In genomic region chr2:118756103-118756502, GRCm38 (mm10) we compare ENCODE assay signal across 36 mouse cellular contexts. TPM values are rescaled to one million over a fixed set of nuclear protein-coding genes. Genes with fewer than 3 reads are reported as not detected.
A peak's percentile ranks its signal among the peaks of the same experiment; 100 is the strongest.
DNase-seq lines count a peak whose midpoint lies in the region; ATAC-seq and TF ChIP-seq lines count a peak whose summit lies in the region.
"Had no signal": no experiment of that assay in that cellular context is flagged by ENCODE, and none has a peak within 500 bp of the region (broad histone marks: within the 10 kb centered on the region; RNA-seq: fewer than 3 reads in every experiment).

No protein-coding gene starts in this region.

- H3K4me2 ChIP-seq in intestine, embryonic 16.5 days (ENCODE audit: low read depth, low read length), result no peak overlapping the region
- H3K4me2 ChIP-seq: embryonic facial prominence, embryonic 12.5 days; heart, embryonic 12.5 days; hindbrain, embryonic 15.5 days; limb, embryonic 15.5 days; lung, embryonic 14.5 days; midbrain, embryonic 12.5 days; neural tube, embryonic 13.5 days had no signal

- no peak for TF ChIP-seq CTCF in layer of hippocampus, adult 2 months (conservative IDR thresholded peaks at IDR 0.05)

- no peak overlapping the region for H3K4me3 ChIP-seq in layer of hippocampus, adult 2 months
- H3K4me3 ChIP-seq in megakaryocyte, embryonic 14.5 days (replicated peaks), result peak overlapping the region; percentile 91
- no peak overlapping the region for H3K4me3 ChIP-seq in intestine, embryonic 16.5 days (ENCODE audit: low read length)
- H3K4me3 ChIP-seq: embryonic facial prominence, embryonic 12.5 days; gastrocnemius, adult 2 months; heart, adult 2 months; heart, embryonic 12.5 days; hindbrain, embryonic 10.5 days; hindbrain, embryonic 15.5 days; limb, embryonic 10.5 days; limb, embryonic 15.5 days; midbrain, embryonic 12.5 days; neural tube, embryonic 13.5 days had no signal

- WGBS in intestine, embryonic 16.5 days, result 72% methylated on average over 4 of the region's 4 CpGs

- H3K9ac ChIP-seq in intestine, embryonic 16.5 days (ENCODE audit: low read depth, low read length), result no peak overlapping the region
- H3K9ac ChIP-seq: embryonic facial prominence, embryonic 12.5 days; heart, embryonic 12.5 days; hindbrain, embryonic 15.5 days; limb, embryonic 15.5 days; lung, embryonic 14.5 days; midbrain, embryonic 12.5 days; neural tube, embryonic 13.5 days had no signal

- H3K27ac ChIP-seq in layer of hippocampus, adult 2 months, result peak overlapping the region; percentile 23; the same call in 1 of the 2 replicates
- H3K27ac ChIP-seq in intestine, embryonic 16.5 days (ENCODE audit: low read length), result no peak overlapping the region
- H3K27ac ChIP-seq: embryonic facial prominence, embryonic 12.5 days; gastrocnemius, adult 2 months; heart, adult 2 months; hindbrain, embryonic 10.5 days; hindbrain, embryonic 15.5 days; kidney, postnatal 0 days; limb, embryonic 10.5 days; limb, embryonic 15.5 days; midbrain, embryonic 12.5 days; neural tube, embryonic 13.5 days had no signal

- DNase-seq in layer of hippocampus, adult 2 months (ENCODE audit: low spot score in 2 of 2), result peak in 1 of 2 experiments; percentile 74
- no peak for DNase-seq in layer of hippocampus, adult 11-12 months (ENCODE audit: low spot score)
- DNase-seq in lung, postnatal 25 days (ENCODE audit: low spot score), result peak; percentile 39
- DNase-seq: adrenal gland, adult 8-10 months; cerebellum, postnatal 10 days; embryo, embryonic 11 days; gastrocnemius, adult 2 months; heart, adult 2 months; kidney, adult 2 months; layer of hippocampus, adult 9-11 months; lung, embryonic 14.5 days; thymus, postnatal 4 days had no signal

- peaks cover 98% of the 10 kb centered on the region for H3K4me1 ChIP-seq in megakaryocyte, embryonic 14.5 days
- peaks cover 22% of the 10 kb centered on the region for H3K4me1 ChIP-seq in intestine, embryonic 16.5 days (ENCODE audit: control insufficient read depth, insufficient read depth, low read length)

- ATAC-seq in megakaryocyte, adult 5-6 weeks (ENCODE audit: poor library complexity, severe bottlenecking), result no peak
- ATAC-seq in common myeloid progenitor, adult 5-6 weeks (replicated peaks; ENCODE audit: low read depth, poor library complexity, severe bottlenecking), result peak; percentile 44
- ATAC-seq in intestine, embryonic 16.5 days, result no peak
- ATAC-seq: activated CD4-positive, CD25-positive, alpha-beta regulatory T cell, adult 4 months; forebrain, embryonic 14.5 days; inflammation-experienced regulatory T-cells, adult 6 months had no signal

- peaks cover 76% of the 10 kb centered on the region for H3K36me3 ChIP-seq in megakaryocyte, embryonic 14.5 days (replicated peaks; ENCODE audit: low read length)
- H3K36me3 ChIP-seq in intestine, embryonic 16.5 days (ENCODE audit: control insufficient read depth, insufficient read depth, low read length), result no peaks in the 10 kb centered on the region
- H3K36me3 ChIP-seq: embryonic facial prominence, embryonic 12.5 days; hindbrain, embryonic 10.5 days; hindbrain, embryonic 15.5 days; limb, embryonic 10.5 days; limb, embryonic 15.5 days; midbrain, embryonic 12.5 days; neural tube, embryonic 13.5 days had no signal

- no peaks in the 10 kb centered on the region for H3K9me3 ChIP-seq in megakaryocyte, embryonic 14.5 days
- H3K9me3 ChIP-seq in intestine, embryonic 16.5 days (ENCODE audit: control insufficient read depth, low read length), result no peaks in the 10 kb centered on the region
- H3K9me3 ChIP-seq: embryonic facial prominence, embryonic 12.5 days; heart, embryonic 12.5 days; hindbrain, embryonic 10.5 days; hindbrain, embryonic 15.5 days; limb, embryonic 10.5 days; limb, embryonic 15.5 days; midbrain, embryonic 12.5 days; neural tube, embryonic 13.5 days had no signal

- H3K27me3 ChIP-seq in megakaryocyte, embryonic 14.5 days (replicated peaks), result no peaks in the 10 kb centered on the region
- H3K27me3 ChIP-seq in intestine, embryonic 16.5 days (replicated peaks; ENCODE audit: control insufficient read depth, insufficient read depth, low read length), result no peaks in the 10 kb centered on the region

RNA-seq across cellular contexts. Expression of gene Ccdc9b, which starts 6.4 kb away (rescaled TPM):
- total RNA-seq in layer of hippocampus, adult 2 months (2021), result 1 to 10 TPM; 7.6 to 9.6 TPM
- 0.57 TPM in 1 of 2 replicates, not detected in the other for polyA plus RNA-seq in megakaryocyte, embryonic 14.5 days (2012; ENCODE audit: insufficient read depth, low replicate concordance)
- total RNA-seq in megakaryocyte, adult 5-6 weeks (2015), result 0.16 TPM in 1 of 2 replicates, not detected in the other
- 0.44 and 0.53 TPM in 2 replicates for total RNA-seq in megakaryocyte, adult 5-6 weeks (2017)
- total RNA-seq in common myeloid progenitor, adult 5-6 weeks (2017), result 0.24 and 0.96 TPM in 2 replicates
- 0.93 and 1.2 TPM in 2 replicates for polyA plus RNA-seq in intestine, embryonic 16.5 days (2015; fragmentation: Nextera tagmentation; extraction: Ambion mirVana)
- total RNA-seq: CH12.LX had no signal
- polyA plus RNA-seq: activated CD4-positive, CD25-positive, alpha-beta regulatory T cell, adult 4 months had no signal

RNA-seq across cellular contexts. Expression of gene Inafm2, which starts 10.5 kb away (rescaled TPM):
- total RNA-seq in layer of hippocampus, adult 2 months (2021), result 10 to 100 TPM; 62.1 to 66.7 TPM
- polyA plus RNA-seq in megakaryocyte, embryonic 14.5 days (2012; ENCODE audit: insufficient read depth, low replicate concordance), result 374 and 820 TPM in 2 replicates
- 12.0 and 15.3 TPM in 2 replicates for total RNA-seq in megakaryocyte, adult 5-6 weeks (2015)
- 10.6 and 11.2 TPM in 2 replicates for total RNA-seq in megakaryocyte, adult 5-6 weeks (2017)
- total RNA-seq in common myeloid progenitor, adult 5-6 weeks (2017), result 19.8 and 20.5 TPM in 2 replicates
- polyA plus RNA-seq in intestine, embryonic 16.5 days (2015; fragmentation: Nextera tagmentation; extraction: Ambion mirVana), result 21.9 and 24.1 TPM in 2 replicates

RNA-seq across cellular contexts. Expression of gene Phgr1, which starts 16.5 kb away (rescaled TPM):
- total RNA-seq in layer of hippocampus, adult 2 months (2021), result not detected
- polyA plus RNA-seq in megakaryocyte, embryonic 14.5 days (2012; ENCODE audit: insufficient read depth, low replicate concordance), result 17.2 and 54.9 TPM in 2 replicates
- not detected in 2 replicates for total RNA-seq in megakaryocyte, adult 5-6 weeks (2015)
- not detected in 2 replicates for total RNA-seq in megakaryocyte, adult 5-6 weeks (2017)
- not detected in 2 replicates for total RNA-seq in common myeloid progenitor, adult 5-6 weeks (2017)
- 66.6 and 66.9 TPM in 2 replicates for polyA plus RNA-seq in intestine, embryonic 16.5 days (2015; fragmentation: Nextera tagmentation; extraction: Ambion mirVana)
- total RNA-seq: adrenal gland, adult 8-10 months; adrenal gland, postnatal 4 days; CH12.LX; ES-E14; gastrocnemius, adult 2 months; gastrocnemius, postnatal 4 days; heart, adult 2 months; left cerebral cortex, postnatal 10 days had no signal
- polyA plus RNA-seq: activated CD4-positive, CD25-positive, alpha-beta regulatory T cell, adult 4 months; C2C12; embryonic facial prominence, embryonic 12.5 days; forebrain, embryonic 14.5 days; frontal cortex, adult 2 months; heart, adult 2 months; heart, embryonic 12.5 days; heart, postnatal 0 days; hindbrain, embryonic 10.5 days; hindbrain, embryonic 15.5 days; inflammation-experienced regulatory T-cells, adult 6 months; kidney, adult 2 months; kidney, postnatal 0 days; limb, embryonic 10.5 days; lung, embryonic 14.5 days; midbrain, embryonic 12.5 days; neural tube, embryonic 13.5 days had no signal

RNA-seq across cellular contexts. Expression of gene Disp2, which starts 23.4 kb away (rescaled TPM):
- 100 to 1,000 TPM; 263 to 273 TPM for total RNA-seq in layer of hippocampus, adult 2 months (2021)
- polyA plus RNA-seq in megakaryocyte, embryonic 14.5 days (2012; ENCODE audit: insufficient read depth, low replicate concordance), result 0.06 TPM in 1 of 2 replicates, not detected in the other
- total RNA-seq in megakaryocyte, adult 5-6 weeks (2015), result 0.02 TPM in 1 of 2 replicates, not detected in the other
- total RNA-seq in megakaryocyte, adult 5-6 weeks (2017), result not detected in 2 replicates
- total RNA-seq in common myeloid progenitor, adult 5-6 weeks (2017), result not detected in 2 replicates
- polyA plus RNA-seq in intestine, embryonic 16.5 days (2015; fragmentation: Nextera tagmentation; extraction: Ambion mirVana), result 2.2 and 2.3 TPM in 2 replicates
- total RNA-seq: CH12.LX; gastrocnemius, adult 2 months had no signal
- polyA plus RNA-seq: inflammation-experienced regulatory T-cells, adult 6 months had no signal

RNA-seq across cellular contexts. Expression of gene Plcb2, which starts 27.9 kb away (rescaled TPM):
- total RNA-seq in layer of hippocampus, adult 2 months (2021), result 1 to 10 TPM; 2.3 to 2.6 TPM
- 14.4 and 25.8 TPM in 2 replicates for polyA plus RNA-seq in megakaryocyte, embryonic 14.5 days (2012; ENCODE audit: insufficient read depth, low replicate concordance)
- 48.2 and 48.4 TPM in 2 replicates for total RNA-seq in megakaryocyte, adult 5-6 weeks (2015)
- total RNA-seq in megakaryocyte, adult 5-6 weeks (2017), result 38.1 and 46.9 TPM in 2 replicates
- 34.5 and 42.0 TPM in 2 replicates for total RNA-seq in common myeloid progenitor, adult 5-6 weeks (2017)
- polyA plus RNA-seq in intestine, embryonic 16.5 days (2015; fragmentation: Nextera tagmentation; extraction: Ambion mirVana), result 0.99 and 1.3 TPM in 2 replicates
- polyA plus RNA-seq: C2C12 had no signal
